Mouse (Mus musculus) layer of hippocampus, adult 9-10 months (tissue): ENCODE data around the gene 9930111J21Rik1.
"Not testable (repeated sequence)": the region's sequence is repeated elsewhere in the genome, so short reads cannot be mapped to it uniquely, and the experiment has no call there.

Experiments used
- DNase-seq: peaks from one replicate; pipeline ENCODE4 v3.0.0; 2022; ENCODE audit warnings: low spot score

9930111J21Rik1 gene

DNA sequence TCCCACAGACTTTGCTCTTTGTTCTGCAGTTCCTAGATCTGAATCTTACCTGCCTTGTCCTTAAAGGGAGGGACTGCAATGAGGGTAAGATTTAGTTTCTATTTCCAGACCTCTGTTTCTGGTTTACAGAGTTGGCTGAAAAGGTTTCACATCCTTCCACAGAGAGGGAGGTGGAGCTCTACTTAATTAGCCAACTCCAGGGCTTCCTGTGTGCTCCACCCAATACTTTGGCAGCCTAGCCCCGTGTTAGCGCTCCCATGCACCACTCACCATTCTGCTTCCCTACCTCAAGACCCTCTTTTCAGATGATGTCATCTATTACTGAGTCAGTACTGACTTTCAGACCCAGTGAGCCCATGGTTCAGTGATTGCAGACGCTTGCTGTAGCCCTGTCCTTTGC, at the start of gene 9930111J21Rik1:
9930111J21Rik1 (minus strand) TSS at position 148 of the 400 bp plus-strand sequence.
- not testable (repeated sequence) for DNase-seq

- DNase-seq: not testable (repeated sequence)
Observed at GRCm38 (mm10) chr11:49012074-49012473, 32.9 kb upstream of the 9930111J21Rik1 start.

DNA sequence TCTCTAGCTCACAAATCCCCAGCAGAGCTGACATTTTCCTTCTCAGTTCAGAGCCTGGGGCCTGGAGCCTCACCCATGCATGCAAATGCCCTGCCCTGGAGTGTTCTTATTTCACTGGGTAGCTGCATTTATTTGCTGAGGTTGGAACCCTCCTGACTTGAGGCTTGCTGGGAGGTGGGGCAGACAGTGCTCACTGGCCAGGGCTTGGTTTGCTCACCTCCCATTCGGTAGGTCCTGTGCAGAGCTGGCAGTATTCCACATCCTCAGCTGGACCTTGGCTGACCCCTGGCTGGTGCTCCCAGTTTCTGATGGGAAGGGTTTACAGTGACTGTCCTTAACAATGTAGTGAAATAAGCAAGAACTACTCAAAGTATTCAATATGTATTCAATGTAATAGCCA, 27.6 kb upstream of the 9930111J21Rik1 start:
- not testable (repeated sequence) for DNase-seq

DNA sequence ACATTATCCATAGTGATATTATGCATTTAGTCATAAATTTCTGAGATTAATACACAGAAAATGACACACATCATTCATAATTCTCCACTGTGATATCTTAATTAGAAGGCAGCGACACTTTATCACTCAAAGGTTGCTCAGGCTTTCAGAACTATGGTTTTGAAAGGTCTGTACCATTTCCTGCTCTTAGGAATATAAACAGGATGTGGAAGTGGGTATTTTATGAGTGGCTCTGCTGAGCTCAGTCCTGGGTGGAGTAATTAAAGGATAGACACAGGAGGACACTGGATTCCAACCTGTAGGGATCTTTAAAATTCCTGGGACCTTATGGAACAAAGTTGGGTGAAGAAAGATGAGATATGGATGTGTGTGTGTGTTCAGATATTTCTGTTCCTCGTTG, 27.1 kb upstream of the 9930111J21Rik1 start:
- DNase-seq: not testable (repeated sequence)

- DNase-seq: not testable (repeated sequence)
Observed at GRCm38 (mm10) chr11:49000411-49000810, 21.2 kb upstream of the 9930111J21Rik1 start.

DNA sequence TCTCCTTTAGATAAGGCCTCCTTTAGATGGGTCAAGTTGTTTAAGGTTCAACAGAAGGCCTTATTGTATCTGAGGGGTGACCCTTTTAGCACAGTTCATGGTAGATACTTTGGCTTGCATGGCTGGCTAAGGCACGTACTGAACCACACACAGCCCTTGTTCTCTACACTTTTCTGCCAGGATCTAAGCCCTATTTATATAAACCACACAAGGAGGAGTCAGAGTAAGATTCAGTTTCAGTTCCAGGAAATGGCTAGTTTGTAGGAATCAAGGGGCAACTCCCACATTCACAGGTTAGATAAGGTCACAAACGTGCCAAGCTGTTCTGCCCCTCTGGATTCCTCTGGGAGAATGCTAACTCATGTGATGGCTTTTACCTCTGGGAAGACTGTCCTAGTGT, 14.8 kb upstream of the 9930111J21Rik1 start, which contains the start of gene Tgtp1:
Tgtp1 (minus strand) TSS at position 155 of the 400 bp plus-strand sequence.
- not testable (repeated sequence) for DNase-seq

GRCm38 (mm10) chr11:48993296-48993695, 14.1 kb upstream of the 9930111J21Rik1 start:
- DNase-seq: not testable (repeated sequence)

- not testable (repeated sequence) for DNase-seq
Observed at GRCm38 (mm10) chr11:48991740-48992520, 12.7 kb upstream of the 9930111J21Rik1 start, which contains the start of gene Gm12185. Gene Gm12185 (minus strand): TSS chr11:48992226.

GRCm38 (mm10) chr11:48989981-48990380, 10.8 kb upstream of the 9930111J21Rik1 start:
- DNase-seq: not testable (repeated sequence)

GRCm38 (mm10) chr11:48988219-48988618, 9.0 kb upstream of the 9930111J21Rik1 start:
- not testable (repeated sequence) for DNase-seq

DNA sequence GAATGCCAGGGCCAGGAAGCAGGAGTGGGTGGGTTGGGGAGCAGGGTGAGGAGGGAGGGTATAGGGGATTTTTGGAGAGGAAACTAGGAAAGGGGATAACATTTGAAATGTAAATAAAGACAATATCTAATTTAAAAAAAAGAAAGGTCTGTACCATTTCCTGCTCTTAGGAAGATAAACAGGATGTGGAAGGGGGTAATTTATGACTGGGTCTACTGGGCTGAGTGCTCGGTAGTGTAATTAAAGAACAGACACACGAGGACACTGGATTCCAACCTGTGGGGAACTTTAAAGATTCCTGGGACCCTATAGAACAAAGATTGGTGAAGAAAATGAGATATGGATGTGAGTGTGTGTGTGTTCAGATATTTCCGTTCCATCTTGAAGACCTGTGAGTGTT, 3.6 kb upstream of the 9930111J21Rik1 start:
- not testable (repeated sequence) for DNase-seq

- DNase-seq: not testable (repeated sequence)
Observed at GRCm38 (mm10) chr11:48980052-48980451, 854 bp upstream of the 9930111J21Rik1 start.

- DNase-seq: not testable (repeated sequence)
Observed at GRCm38 (mm10) chr11:48978240-48978939, 808 bp downstream of the 9930111J21Rik1 start, which contains the start of gene Olfr56. Gene Olfr56 (plus strand): TSS chr11:48978889.

GRCm38 (mm10) chr11:48974686-48975085, 4.5 kb downstream of the 9930111J21Rik1 start:
- not testable (repeated sequence) for DNase-seq

DNA sequence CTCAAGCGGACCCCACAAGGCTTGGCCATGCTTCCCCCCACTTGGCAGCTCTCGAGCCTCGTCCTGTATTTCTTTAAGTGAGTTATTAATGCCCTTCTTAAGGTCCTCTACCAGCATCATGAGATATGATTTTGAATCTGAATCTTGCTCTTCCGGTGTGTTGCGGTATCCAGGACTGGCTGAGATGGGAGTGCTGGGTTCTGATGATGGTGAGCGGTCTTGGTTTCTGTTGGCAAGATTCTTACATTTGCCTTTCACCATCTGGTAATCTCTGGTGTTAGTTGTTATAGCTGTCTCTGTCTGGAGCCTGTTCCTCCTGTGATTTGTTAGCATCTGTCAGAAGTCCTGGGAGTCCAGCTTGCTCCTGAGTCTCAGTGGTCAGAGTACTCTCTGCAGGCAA, 33.1 kb downstream of the 9930111J21Rik1 start, which contains the start of gene Psme2b:
Psme2b (minus strand) TSS at position 101 of the 400 bp plus-strand sequence.
- DNase-seq: not testable (repeated sequence)

DNA sequence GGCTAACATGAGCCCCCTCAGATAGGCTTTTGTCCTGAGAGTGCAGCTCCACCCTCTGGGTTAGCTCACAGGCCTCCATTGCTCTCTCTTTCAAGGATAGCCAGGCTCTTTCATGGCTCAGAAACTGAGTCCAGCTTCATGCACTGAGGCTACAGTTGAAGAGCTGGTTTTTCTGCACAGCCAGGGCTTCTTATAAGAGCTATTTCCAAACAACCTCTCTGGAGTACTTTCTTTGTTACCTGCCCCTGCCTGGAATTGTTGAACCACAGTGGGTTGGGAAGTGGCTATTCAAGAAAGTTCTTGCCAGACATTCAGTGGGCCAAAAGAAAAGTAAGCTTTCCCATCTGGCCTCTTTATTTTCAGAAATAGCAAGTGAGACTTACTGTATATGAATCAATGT, 39.9 kb downstream of the 9930111J21Rik1 start:
- not testable (repeated sequence) for DNase-seq

- DNase-seq: not testable (repeated sequence)
Observed at GRCm38 (mm10) chr11:48935291-48935690, 43.9 kb downstream of the 9930111J21Rik1 start.

DNA sequence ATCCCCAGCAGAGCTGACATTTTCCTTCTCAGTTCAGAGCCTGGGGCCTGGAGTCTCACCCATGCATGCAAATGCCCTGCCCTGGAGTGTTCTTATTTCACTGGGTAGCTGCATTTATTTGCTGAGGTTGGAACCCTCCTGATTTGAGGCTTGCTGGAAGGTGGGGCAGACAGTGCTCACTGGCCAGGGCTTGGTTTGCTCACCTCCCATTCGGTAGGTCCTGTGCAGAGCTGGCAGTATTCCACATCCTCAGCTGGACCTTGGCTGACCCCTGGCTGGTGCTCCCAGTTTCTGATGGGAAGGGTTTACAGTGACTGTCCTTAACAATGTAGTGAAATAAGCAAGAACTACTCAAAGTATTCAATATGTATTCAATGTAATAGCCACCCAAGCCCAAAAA, 45.3 kb downstream of the 9930111J21Rik1 start:
- not testable (repeated sequence) for DNase-seq

- not testable (repeated sequence) for DNase-seq
Observed at GRCm38 (mm10) chr11:48933422-48933821, 45.8 kb downstream of the 9930111J21Rik1 start.

- DNase-seq: not testable (repeated sequence)
Observed at GRCm38 (mm10) chr11:48928068-48928467, 51.1 kb downstream of the 9930111J21Rik1 start.

DNA sequence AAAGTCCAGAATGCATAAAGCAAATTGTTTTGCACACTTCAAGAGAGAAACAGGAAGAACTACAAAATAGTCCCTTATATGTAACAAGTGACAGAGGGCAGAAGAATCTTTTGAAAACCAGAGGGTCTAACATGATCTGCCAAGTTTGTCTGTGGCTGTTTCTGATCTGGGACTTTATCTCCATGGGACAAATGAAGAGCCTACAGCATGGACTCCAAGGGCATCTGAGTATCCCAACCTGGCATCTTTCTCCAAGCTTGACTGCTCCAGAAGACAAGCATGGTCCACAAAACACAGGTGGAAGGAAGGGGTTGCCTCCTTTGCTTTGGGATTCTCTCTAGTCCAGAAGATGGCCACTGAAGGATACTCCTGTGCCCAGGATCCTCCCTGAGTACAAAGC, 52.8 kb downstream of the 9930111J21Rik1 start:
- DNase-seq: not testable (repeated sequence)

DNA sequence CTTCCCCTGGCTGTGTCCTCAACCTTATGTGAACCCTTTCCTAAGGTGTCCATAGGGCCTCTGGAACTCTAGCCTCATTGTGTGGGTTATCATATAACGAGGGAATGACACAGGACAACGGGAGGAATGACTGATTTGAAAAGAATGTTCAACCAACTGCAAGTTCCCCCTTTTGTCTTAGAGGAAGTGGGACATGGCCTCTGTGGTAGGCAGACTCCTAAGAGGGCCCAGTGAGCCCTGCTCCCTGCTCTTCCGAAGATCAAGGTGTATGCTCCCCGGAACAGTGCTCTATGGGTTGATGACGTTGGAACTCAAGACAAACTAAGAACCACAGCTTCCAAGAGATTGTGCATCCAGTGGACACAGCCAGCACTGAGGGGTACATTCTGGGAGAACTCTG, 55.4 kb downstream of the 9930111J21Rik1 start:
- not testable (repeated sequence) for DNase-seq
